ENCODE assay signal across 8 mouse cellular contexts in the genomic region with DNA sequence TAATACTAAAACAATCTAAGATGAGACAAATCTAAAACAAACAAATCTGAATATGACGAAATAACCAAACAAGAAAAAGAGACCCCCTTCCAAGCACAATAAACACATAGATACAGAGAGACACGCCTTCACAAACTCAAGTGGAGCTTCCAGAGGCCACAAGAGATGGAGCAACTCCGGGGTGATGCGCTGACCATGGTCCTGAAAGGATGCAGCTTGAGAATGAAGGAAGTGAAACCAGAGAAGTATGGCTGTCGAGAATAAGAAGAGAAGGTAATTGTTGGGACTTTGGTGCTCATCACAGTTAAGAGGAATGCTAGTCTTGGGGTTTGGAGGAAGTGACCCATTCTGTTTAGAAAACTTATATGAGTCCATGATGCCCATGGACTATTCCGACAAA.
A peak's percentile ranks its signal among the peaks of the same experiment; 100 is the strongest.
DNase-seq lines count a peak whose midpoint lies in the region.

No protein-coding gene starts in this region.

- intact Hi-C loops in heart, postnatal 14 days (cut with DNase I): no loop called here

- DNase-seq in heart, postnatal 14 days: peak; percentile 34 to 56
- no peak for DNase-seq in heart, adult 8-10 months (ENCODE audit: low spot score)
- DNase-seq in 3T3-L1 (ENCODE audit: low read depth, low spot score) (peak; percentile 21), ZHBTc4 (ENCODE audit: low read depth, low spot score) (peak; percentile 40)
- DNase-seq in kidney, postnatal 4 days: peak; percentile 87 to 89
- DNase-seq in cerebellum, adult 8-10 months: no peak
- no peak for DNase-seq in thymus, postnatal 10 days (ENCODE audit: low spot score in 2 of 2)
- DNase-seq in cerebellum, postnatal 36 days: no peak

Comparison
In these comparisons a context has a peak if more than half of its experiments do, and no peak if none do; other contexts are left out.
1. DNase-seq: peak in heart, postnatal 14 days (2 of 2), 3T3-L1 (single experiment), ZHBTc4 (single experiment) and kidney, postnatal 4 days (2 of 2); none in heart, adult 8-10 months (single experiment), cerebellum, adult 8-10 months (single experiment), thymus, postnatal 10 days (0 of 2) and cerebellum, postnatal 36 days (0 of 2).